Mouse (Mus musculus): ENCODE data around the gene Retnla.

- TF ChIP-seq POLR2A (IDR thresholded peaks at IDR 0.05; ENCODE audit: borderline replicate concordance, extremely low read depth, insufficient read depth, insufficient read length, poor library complexity, severe bottlenecking) (no peak), CTCF (IDR thresholded peaks at IDR 0.05; ENCODE audit: borderline replicate concordance, extremely low read depth, insufficient read depth, insufficient read length) (no peak)
These were observed at the start of gene Retnla for GRCm38 (mm10) chr16:48842266-48842665.
